ENCODE assay signal across 8 mouse cellular contexts in genomic region chr12:69158366-69158764, GRCm38 (mm10). TPM values are rescaled to one million over a fixed set of nuclear protein-coding genes. Genes with fewer than 3 reads are reported as not detected.
DNase-seq lines count a peak whose midpoint lies in the region; ATAC-seq lines count a peak whose summit lies in the region.

No protein-coding gene starts in this region.

- H3K9ac ChIP-seq in kidney, embryonic 14.5 days (ENCODE audit: low read depth, low read length) = peak overlapping the region; percentile 93
- H3K9ac ChIP-seq in hindbrain, embryonic 13.5 days = peak overlapping the region; percentile 91
- peak overlapping the region; percentile 78 for H3K9ac ChIP-seq in midbrain, embryonic 15.5 days

- peak overlapping the region; percentile 77 for H3K4me3 ChIP-seq in kidney, embryonic 14.5 days (ENCODE audit: low read length)
- peak overlapping the region; percentile 72 for H3K4me3 ChIP-seq in hindbrain, embryonic 13.5 days
- H3K4me3 ChIP-seq in midbrain, embryonic 15.5 days = peak overlapping the region; percentile 66

- peak overlapping the region; percentile 95 for H3K27ac ChIP-seq in kidney, embryonic 14.5 days (ENCODE audit: low read depth, low read length)
- H3K27ac ChIP-seq in hindbrain, embryonic 13.5 days = peak overlapping the region; percentile 96
- peak overlapping the region; percentile 90 for H3K27ac ChIP-seq in midbrain, embryonic 15.5 days

- peaks cover 6% of the 10 kb centered on the region; the same call in 1 of the 2 replicates for H3K4me1 ChIP-seq in kidney, embryonic 14.5 days (ENCODE audit: control insufficient read depth, insufficient read depth, low read length)
- peaks cover 15% of the 10 kb centered on the region for H3K4me1 ChIP-seq in hindbrain, embryonic 13.5 days (replicated peaks)
- H3K4me1 ChIP-seq in midbrain, embryonic 15.5 days = peaks cover 9% of the 10 kb centered on the region

- H3K4me2 ChIP-seq in kidney, embryonic 14.5 days (replicated peaks; ENCODE audit: low read depth, low read length) = peak overlapping the region; percentile 77
- H3K4me2 ChIP-seq in hindbrain, embryonic 13.5 days = peak overlapping the region; percentile 75
- H3K4me2 ChIP-seq in midbrain, embryonic 15.5 days = peak overlapping the region; percentile 61

- ATAC-seq in kidney, embryonic 14.5 days (ENCODE audit: low FRiP score, low TSS enrichment) = no peak; the same call in 1 of the 2 replicates
- ATAC-seq in hindbrain, embryonic 13.5 days (ENCODE audit: low FRiP score) = no peak
- ATAC-seq in midbrain, embryonic 15.5 days (replicated peaks) = no peak

- WGBS in kidney, embryonic 14.5 days = under 1% methylated on average over 19 of the region's 19 CpGs
- WGBS in hindbrain, embryonic 13.5 days = under 1% methylated on average over 19 of the region's 19 CpGs
- under 1% methylated on average over 19 of the region's 19 CpGs for WGBS in midbrain, embryonic 15.5 days

- no peak for DNase-seq in kidney, postnatal 10 days
- peak; percentile 44 for DNase-seq in adipocyte (ENCODE audit: low spot score)
- no peak for DNase-seq in thymus, postnatal 4 days
- no peak for DNase-seq in left cerebral cortex, adult 8-10 months (ENCODE audit: low spot score in 2 of 2)
- no peak for DNase-seq in left cerebral cortex, adult 18-20 months (ENCODE audit: low spot score in 2 of 2)

- no peaks in the 10 kb centered on the region for H3K9me3 ChIP-seq in kidney, embryonic 14.5 days (ENCODE audit: control insufficient read depth, low read length)
- H3K9me3 ChIP-seq in hindbrain, embryonic 13.5 days = no peaks in the 10 kb centered on the region
- no peaks in the 10 kb centered on the region for H3K9me3 ChIP-seq in midbrain, embryonic 15.5 days

- no peaks in the 10 kb centered on the region for H3K27me3 ChIP-seq in kidney, embryonic 14.5 days (ENCODE audit: control insufficient read depth, insufficient read depth, low read length)
- H3K27me3 ChIP-seq in hindbrain, embryonic 13.5 days = no peaks in the 10 kb centered on the region
- H3K27me3 ChIP-seq in midbrain, embryonic 15.5 days (replicated peaks) = no peaks in the 10 kb centered on the region

- H3K36me3 ChIP-seq in kidney, embryonic 14.5 days (ENCODE audit: control insufficient read depth, insufficient read depth, low read length) = peaks cover 15% of the 10 kb centered on the region
- H3K36me3 ChIP-seq in hindbrain, embryonic 13.5 days = peaks cover 24% of the 10 kb centered on the region
- H3K36me3 ChIP-seq in midbrain, embryonic 15.5 days (replicated peaks) = peaks cover 11% of the 10 kb centered on the region; the same call in 1 of the 2 replicates

RNA-seq across cellular contexts. Expression of gene Rps29, which starts 0.6 kb away (rescaled TPM):
- 1,793 and 2,428 TPM in 2 replicates for polyA plus RNA-seq in kidney, embryonic 14.5 days (2014; fragmentation: Nextera tagmentation; extraction: Ambion mirVana)
- 1,307 and 1,397 TPM in 2 replicates for polyA plus RNA-seq in hindbrain, embryonic 13.5 days (2015; fragmentation: Nextera tagmentation; extraction: Ambion mirVana)
- 1,021 and 1,031 TPM in 2 replicates for polyA plus RNA-seq in midbrain, embryonic 15.5 days (2015; fragmentation: Nextera tagmentation; extraction: Ambion mirVana)
- total RNA-seq in left cerebral cortex, adult 8-10 months (2022) = 1,000 to 10,000 TPM; 1,202 to 1,440 (median 1,306) TPM
- total RNA-seq in left cerebral cortex, adult 18-20 months (2021) = 1,000 to 10,000 TPM; 1,243 to 1,256 TPM

RNA-seq across cellular contexts. Expression of gene Lrr1, which starts 10.2 kb away (rescaled TPM):
- 26.3 and 33.0 TPM in 2 replicates for polyA plus RNA-seq in kidney, embryonic 14.5 days (2014; fragmentation: Nextera tagmentation; extraction: Ambion mirVana)
- polyA plus RNA-seq in hindbrain, embryonic 13.5 days (2015; fragmentation: Nextera tagmentation; extraction: Ambion mirVana) = 4.6 and 5.5 TPM in 2 replicates
- 2.7 and 3.3 TPM in 2 replicates for polyA plus RNA-seq in midbrain, embryonic 15.5 days (2015; fragmentation: Nextera tagmentation; extraction: Ambion mirVana)
- not detected for total RNA-seq in left cerebral cortex, adult 8-10 months (2022)
- total RNA-seq in left cerebral cortex, adult 18-20 months (2021) = not detected

RNA-seq across cellular contexts. Expression of gene Rpl36al, which starts 25.5 kb away (rescaled TPM):
- 642 and 884 TPM in 2 replicates for polyA plus RNA-seq in kidney, embryonic 14.5 days (2014; fragmentation: Nextera tagmentation; extraction: Ambion mirVana)
- 410 and 412 TPM in 2 replicates for polyA plus RNA-seq in hindbrain, embryonic 13.5 days (2015; fragmentation: Nextera tagmentation; extraction: Ambion mirVana)
- 274 and 297 TPM in 2 replicates for polyA plus RNA-seq in midbrain, embryonic 15.5 days (2015; fragmentation: Nextera tagmentation; extraction: Ambion mirVana)
- total RNA-seq in left cerebral cortex, adult 8-10 months (2022) = 100 to 1,000 TPM; 175 to 204 (median 181) TPM
- total RNA-seq in left cerebral cortex, adult 18-20 months (2021) = 100 to 1,000 TPM; 186 to 205 TPM

RNA-seq across cellular contexts. Expression of gene Mgat2, which starts 25.6 kb away (rescaled TPM):
- 44.1 and 56.4 TPM in 2 replicates for polyA plus RNA-seq in kidney, embryonic 14.5 days (2014; fragmentation: Nextera tagmentation; extraction: Ambion mirVana)
- polyA plus RNA-seq in hindbrain, embryonic 13.5 days (2015; fragmentation: Nextera tagmentation; extraction: Ambion mirVana) = 32.8 and 34.1 TPM in 2 replicates
- polyA plus RNA-seq in midbrain, embryonic 15.5 days (2015; fragmentation: Nextera tagmentation; extraction: Ambion mirVana) = 38.5 and 39.4 TPM in 2 replicates
- total RNA-seq in left cerebral cortex, adult 8-10 months (2022) = 10 to 100 TPM; 27.6 to 29.7 (median 28.7) TPM
- 10 to 100 TPM; 28.4 to 31.7 TPM for total RNA-seq in left cerebral cortex, adult 18-20 months (2021)

RNA-seq across cellular contexts. Expression of gene Gm49383, which starts 38.5 kb away (rescaled TPM):
- 33.4 and 37.1 TPM in 2 replicates for polyA plus RNA-seq in kidney, embryonic 14.5 days (2014; fragmentation: Nextera tagmentation; extraction: Ambion mirVana)
- polyA plus RNA-seq in hindbrain, embryonic 13.5 days (2015; fragmentation: Nextera tagmentation; extraction: Ambion mirVana) = 16.8 and 18.8 TPM in 2 replicates
- polyA plus RNA-seq in midbrain, embryonic 15.5 days (2015; fragmentation: Nextera tagmentation; extraction: Ambion mirVana) = 12.7 and 14.6 TPM in 2 replicates
- total RNA-seq in left cerebral cortex, adult 8-10 months (2022) = 1 to 10 TPM; 4.7 to 5.8 (median 5.3) TPM
- total RNA-seq in left cerebral cortex, adult 18-20 months (2021) = 1 to 10 TPM; 4.3 to 5.4 TPM
